Mouse (Mus musculus) forebrain, embryonic 11.5 days (tissue): Measurements from ENCODE around the gene Cnnm2. TPM values are rescaled to one million over a fixed set of nuclear protein-coding genes. Genes with fewer than 3 reads are reported as not detected.

ENCODE experiments used
- ATAC-seq: fragments of 200-750 bp; cut with Nextera tagmentation; replicated peaks from 2 replicates; pipeline ENCODE4 v1.8.0; 2017; ENCODE audit warnings: moderate TSS enrichment; ENCODE audit not compliant: low FRiP score
- DNase-seq: peaks from one replicate; pipeline ENCODE4 v3.0.0-alpha.2; 2017; ENCODE audit warnings: low spot score
- H3K27ac ChIP-seq: fragments of 300-500 bp; sonication (generic); 2 replicates; pipeline ENCODE4 v1.5.1; 2014; ENCODE audit warnings: low read depth, low read length
- H3K27me3 ChIP-seq: fragments of 300-500 bp; sonication (generic); 2 replicates; pipeline ENCODE4 v1.6.1; 2014; ENCODE audit warnings: mild to moderate bottlenecking, low read length, mixed read lengths; ENCODE audit not compliant: control insufficient read depth, insufficient read depth
- H3K36me3 ChIP-seq: fragments of 300-500 bp; sonication (generic); 2 replicates; pipeline ENCODE4 v1.6.1; 2014; ENCODE audit warnings: mild to moderate bottlenecking, low read length, moderate library complexity, mixed read lengths; ENCODE audit not compliant: control insufficient read depth, insufficient read depth
- H3K4me1 ChIP-seq: fragments of 300-500 bp; sonication (generic); replicated peaks from 2 replicates; pipeline ENCODE4 v1.6.1; 2014; ENCODE audit warnings: low read length, mixed read lengths; ENCODE audit not compliant: control insufficient read depth, insufficient read depth
- H3K4me2 ChIP-seq: fragments of 300-500 bp; sonication (generic); 2 replicates; pipeline ENCODE4 v1.6.1; 2014; ENCODE audit warnings: low read depth, mild to moderate bottlenecking, low read length, moderate library complexity, mixed read lengths; ENCODE audit not compliant: severe bottlenecking
- H3K4me3 ChIP-seq: fragments of 300-500 bp; sonication (generic); 2 replicates; pipeline ENCODE4 v1.5.1; 2014; ENCODE audit warnings: low read depth, low read length
- H3K9ac ChIP-seq: fragments of 300-500 bp; sonication (generic); 2 replicates; pipeline ENCODE4 v1.6.1; 2014; ENCODE audit warnings: low read length
- H3K9me3 ChIP-seq: fragments of 300-500 bp; sonication (generic); 2 replicates; pipeline ENCODE4 v1.6.1; 2016; ENCODE audit warnings: low read length, mixed read lengths; ENCODE audit not compliant: control insufficient read depth
- WGBS: fragments of 180-500 bp; shearing (Covaris S2); extraction: QIAGEN DNeasy Blood & Tissue Kit; methylation state at CpG from one replicate; pipeline ENCODE4 v1.1.7; 2014; 5-methylcytosine and 5-hydroxymethylcytosine counted together
- polyA plus RNA-seq: library from polyadenylated mRNA; unstranded; fragments of >200 nt; fragmentation: Nextera tagmentation; extraction: Ambion mirVana; gene quantifications from 2 replicates; pipeline ENCODE4 v1.2.1, GENCODE M21; 2014

Cnnm2 gene
- polyA plus RNA-seq, 1 experiment from 2014 or later = 3.8 TPM

GRCm38 (mm10) chr19:46877886-46878285 lies 116.5 kb downstream of the Cnnm2 start:
- no peak for ATAC-seq
- Histone ChIP-seq H3K4me2 (no peak overlapping the region), H3K4me1 (no peaks in the 10 kb centered on the region), H3K36me3 (no peaks in the 10 kb centered on the region; the same call in 1 of the 2 replicates), H3K27ac (no peak overlapping the region), H3K4me3 (no peak overlapping the region), H3K9me3 (no peaks in the 10 kb centered on the region), H3K9ac (no peak overlapping the region), H3K27me3 (no peaks in the 10 kb centered on the region)
- DNase-seq = no peak
- WGBS = 93% methylated on average over 13 of the region's 13 CpGs

DNA sequence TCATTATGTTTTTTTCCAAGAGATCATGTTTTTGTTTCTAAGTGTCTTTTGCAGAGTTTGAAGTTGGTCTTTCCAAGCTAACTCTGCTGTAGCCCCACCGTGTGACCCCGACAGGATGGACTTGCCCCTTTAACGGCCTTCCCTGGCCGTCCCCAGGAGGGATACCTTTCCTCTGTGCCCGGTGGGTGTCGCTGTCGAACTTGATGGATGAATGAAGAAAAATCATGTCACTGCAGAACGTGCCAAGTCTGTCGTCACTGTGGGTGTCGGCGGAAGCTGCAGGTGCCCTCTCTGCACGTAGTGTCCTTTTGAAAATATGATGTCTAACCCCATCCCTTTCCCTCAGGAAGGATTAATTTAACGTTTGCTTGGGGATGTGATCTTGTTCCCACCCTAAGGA lies 117.0 kb downstream of the Cnnm2 start:
- WGBS = 61% methylated on average over 13 of the region's 13 CpGs
- no peaks in the 10 kb centered on the region; the same call in 1 of the 2 replicates for H3K36me3 ChIP-seq
- DNase-seq (no peak), ATAC-seq (no peak)
- H3K4me2 ChIP-seq = no peak overlapping the region
- H3K4me3 ChIP-seq = no peak overlapping the region
- H3K4me1 ChIP-seq = no peaks in the 10 kb centered on the region
- H3K9ac ChIP-seq = no peak overlapping the region
- H3K27me3 ChIP-seq = no peaks in the 10 kb centered on the region
- no peaks in the 10 kb centered on the region for H3K9me3 ChIP-seq
- H3K27ac ChIP-seq = no peak overlapping the region

DNA sequence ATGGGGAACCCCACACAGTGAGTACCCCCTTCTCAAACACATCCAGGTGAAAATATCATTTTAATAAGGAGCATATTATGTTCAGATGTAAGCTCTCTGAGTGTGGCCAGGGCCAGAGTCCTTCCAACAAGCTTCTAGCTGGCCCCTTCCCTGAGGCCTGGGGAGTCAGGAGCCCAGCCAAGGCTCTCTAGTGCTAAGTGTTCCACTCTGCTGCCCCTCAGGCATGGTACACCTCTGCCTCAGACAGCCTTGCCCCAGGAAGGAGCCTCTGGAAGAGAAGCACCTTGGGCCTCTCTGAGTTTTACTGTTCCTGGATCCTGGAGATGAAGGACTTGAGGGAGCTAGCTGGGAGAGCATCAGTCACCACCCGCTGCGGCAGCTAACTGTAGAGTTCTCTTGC lies 118.5 kb downstream of the Cnnm2 start:
- H3K4me2 ChIP-seq = no peak overlapping the region
- no peak overlapping the region for H3K9ac ChIP-seq
- H3K4me1 ChIP-seq = no peaks in the 10 kb centered on the region
- WGBS = 100% methylated on average over 2 of the region's 2 CpGs
- DNase-seq (no peak), ATAC-seq (no peak)
- H3K9me3 ChIP-seq = no peaks in the 10 kb centered on the region
- no peak overlapping the region for H3K4me3 ChIP-seq
- no peaks in the 10 kb centered on the region; the same call in 1 of the 2 replicates for H3K36me3 ChIP-seq
- H3K27ac ChIP-seq = no peak overlapping the region
- no peaks in the 10 kb centered on the region for H3K27me3 ChIP-seq

- ATAC-seq (no peak), DNase-seq (peak; percentile 2)
- no peaks in the 10 kb centered on the region for H3K27me3 ChIP-seq
- H3K27ac ChIP-seq = no peak overlapping the region
- 95% methylated on average over 4 of the region's 4 CpGs for WGBS
- no peaks in the 10 kb centered on the region for H3K9me3 ChIP-seq
- H3K9ac ChIP-seq = no peak overlapping the region
- H3K4me2 ChIP-seq = no peak overlapping the region
- no peak overlapping the region for H3K4me3 ChIP-seq
- no peaks in the 10 kb centered on the region; the same call in 1 of the 2 replicates for H3K36me3 ChIP-seq
- H3K4me1 ChIP-seq = no peaks in the 10 kb centered on the region
These were observed 124.0 kb downstream of the Cnnm2 start for GRCm38 (mm10) chr19:46885365-46885764.

- DNase-seq = peak; percentile 27
- Histone ChIP-seq H3K9me3 (no peaks in the 10 kb centered on the region), H3K36me3 (no peaks in the 10 kb centered on the region; the same call in 1 of the 2 replicates), H3K27ac (no peak overlapping the region), H3K4me3 (no peak overlapping the region), H3K4me1 (no peaks in the 10 kb centered on the region), H3K27me3 (no peaks in the 10 kb centered on the region), H3K9ac (no peak overlapping the region), H3K4me2 (no peak overlapping the region)
- ATAC-seq = no peak
- 90% methylated on average over 7 of the region's 7 CpGs for WGBS
These were observed 125.4 kb downstream of the Cnnm2 start for GRCm38 (mm10) chr19:46886826-46887225.

DNA sequence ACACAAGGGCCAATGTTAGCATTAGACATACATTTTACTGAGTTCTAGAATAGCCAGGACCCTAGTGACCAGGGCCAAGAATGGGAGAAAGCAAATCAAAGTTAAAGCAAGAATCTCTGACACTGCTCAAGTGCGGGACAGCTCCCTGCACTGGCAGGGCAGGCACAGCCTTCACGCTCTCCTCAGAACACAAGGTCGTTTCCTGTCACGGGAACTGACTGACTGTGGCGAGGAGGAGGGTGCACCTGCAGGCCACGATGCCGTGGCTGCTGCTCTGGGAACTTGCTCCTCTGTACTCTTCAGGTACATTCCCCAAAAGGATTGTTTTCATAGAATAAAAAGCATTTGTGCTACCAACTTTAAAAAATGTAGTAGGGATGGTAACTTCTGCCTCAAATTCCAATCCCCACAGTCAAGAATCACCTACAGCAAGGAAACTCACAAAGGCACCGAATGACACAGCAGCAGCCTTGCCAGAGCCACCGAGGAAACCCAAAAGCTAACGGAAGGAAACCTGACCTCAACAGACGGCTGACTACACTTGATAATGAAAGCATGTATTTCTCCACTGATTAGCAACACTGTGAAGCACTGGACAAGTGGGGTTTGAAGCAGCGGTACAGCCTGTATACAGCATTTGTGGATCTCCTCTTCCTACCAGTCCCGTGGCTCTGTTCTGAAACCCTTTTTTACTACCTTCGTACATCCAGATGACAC lies 126.6 kb downstream of the Cnnm2 start:
- ATAC-seq (no peak), DNase-seq (no peak)
- Histone ChIP-seq H3K4me2 (no peak overlapping the region), H3K27ac (no peak overlapping the region), H3K4me1 (no peaks in the 10 kb centered on the region), H3K9ac (no peak overlapping the region), H3K9me3 (no peaks in the 10 kb centered on the region), H3K4me3 (no peak overlapping the region), H3K36me3 (no peaks in the 10 kb centered on the region; the same call in 1 of the 2 replicates), H3K27me3 (no peaks in the 10 kb centered on the region)
- 89% methylated on average over 14 of the region's 14 CpGs for WGBS

GRCm38 (mm10) chr19:46889666-46890065 lies 128.3 kb downstream of the Cnnm2 start:
- Histone ChIP-seq H3K27me3 (no peaks in the 10 kb centered on the region), H3K4me1 (no peaks in the 10 kb centered on the region), H3K36me3 (no peaks in the 10 kb centered on the region; the same call in 1 of the 2 replicates), H3K27ac (no peak overlapping the region), H3K9ac (no peak overlapping the region), H3K9me3 (no peaks in the 10 kb centered on the region), H3K4me3 (no peak overlapping the region), H3K4me2 (no peak overlapping the region)
- no peak for ATAC-seq
- 96% methylated on average over 8 of the region's 8 CpGs for WGBS
- no peak for DNase-seq

- H3K4me3 ChIP-seq = no peak overlapping the region
- no peaks in the 10 kb centered on the region for H3K27me3 ChIP-seq
- H3K9me3 ChIP-seq = no peaks in the 10 kb centered on the region
- WGBS = 92% methylated on average over 8 of the region's 8 CpGs
- no peak overlapping the region for H3K27ac ChIP-seq
- H3K4me1 ChIP-seq = no peaks in the 10 kb centered on the region
- no peak overlapping the region for H3K9ac ChIP-seq
- H3K4me2 ChIP-seq = no peak overlapping the region
- DNase-seq = no peak
- no peak for ATAC-seq
- H3K36me3 ChIP-seq = no peaks in the 10 kb centered on the region; the same call in 1 of the 2 replicates
These were observed 129.3 kb downstream of the Cnnm2 start for GRCm38 (mm10) chr19:46890657-46891056.

DNA sequence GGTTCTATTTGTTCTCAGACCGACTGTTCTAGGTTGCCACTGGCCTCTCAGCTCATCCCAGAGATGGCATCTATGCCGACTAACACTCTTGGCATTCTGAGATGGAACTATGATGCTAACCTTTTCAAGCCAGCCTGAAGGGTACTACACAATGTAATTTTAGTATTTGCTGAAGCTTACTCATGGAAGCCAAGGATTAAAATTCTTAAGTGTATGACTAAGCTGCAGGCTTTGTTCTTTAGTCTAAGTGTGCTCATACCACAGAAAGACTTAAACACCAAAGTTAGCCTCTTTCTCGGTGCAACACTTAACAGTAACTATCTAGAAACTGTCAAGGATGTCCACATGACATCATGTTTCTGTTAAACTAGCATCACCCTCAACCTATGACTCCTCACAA lies 131.5 kb downstream of the Cnnm2 start:
- H3K27ac ChIP-seq = no peak overlapping the region
- 80% methylated on average over 3 of the region's 3 CpGs for WGBS
- no peak overlapping the region for H3K4me2 ChIP-seq
- peaks cover 8% of the 10 kb centered on the region; the same call in 1 of the 2 replicates for H3K36me3 ChIP-seq
- no peak overlapping the region for H3K4me3 ChIP-seq
- H3K9me3 ChIP-seq = no peaks in the 10 kb centered on the region
- H3K9ac ChIP-seq = no peak overlapping the region
- no peaks in the 10 kb centered on the region for H3K4me1 ChIP-seq
- DNase-seq = no peak
- ATAC-seq = no peak
- H3K27me3 ChIP-seq = no peaks in the 10 kb centered on the region
